Mouse (Mus musculus) heart, embryonic 13.5 days (tissue): ENCODE results near the gene Btg1. TPM values are rescaled to one million over a fixed set of nuclear protein-coding genes. Genes with fewer than 3 reads are reported as not detected.

Experiments used
- ATAC-seq: fragments of 200-750 bp; cut with Nextera tagmentation; 2 replicates; pipeline ENCODE4 v1.8.0; 2017; ENCODE audit warnings: moderate TSS enrichment; ENCODE audit not compliant: insufficient number of reproducible peaks, low FRiP score, low TSS enrichment; ENCODE audit errors: extremely low read depth
- H3K27ac ChIP-seq: fragments of 300-500 bp; sonication (generic); replicated peaks from 2 replicates; pipeline ENCODE4 v1.5.1; 2015; ENCODE audit warnings: moderate library complexity, mild to moderate bottlenecking, inconsistent platforms
- H3K27me3 ChIP-seq: fragments of 300-500 bp; sonication (generic); replicated peaks from 2 replicates; pipeline ENCODE4 v1.6.1; 2015; ENCODE audit warnings: mild to moderate bottlenecking, inconsistent platforms
- H3K36me3 ChIP-seq: fragments of 300-500 bp; sonication (generic); 2 replicates; pipeline ENCODE4 v1.6.1; 2015; ENCODE audit warnings: mild to moderate bottlenecking, inconsistent platforms
- H3K4me1 ChIP-seq: fragments of 300-500 bp; sonication (generic); 2 replicates; pipeline ENCODE4 v1.6.1; 2015; ENCODE audit warnings: inconsistent platforms
- H3K4me2 ChIP-seq: fragments of 300-500 bp; sonication (generic); 2 replicates; pipeline ENCODE4 v1.6.1; 2015; ENCODE audit warnings: inconsistent platforms, mild to moderate bottlenecking, moderate library complexity
- H3K4me3 ChIP-seq: fragments of 300-500 bp; sonication (generic); 2 replicates; pipeline ENCODE4 v1.5.1; 2015; ENCODE audit warnings: moderate library complexity, mild to moderate bottlenecking, inconsistent platforms
- H3K9ac ChIP-seq: fragments of 300-500 bp; sonication (generic); 2 replicates; pipeline ENCODE4 v1.6.1; 2015; ENCODE audit warnings: inconsistent platforms, mild to moderate bottlenecking, moderate library complexity
- H3K9me3 ChIP-seq: fragments of 300-500 bp; sonication (generic); 2 replicates; pipeline ENCODE4 v1.6.1; 2016; ENCODE audit warnings: inconsistent platforms
- WGBS: fragments of 180-500 bp; shearing (Covaris S2); methylation state at CpG from one replicate; pipeline ENCODE4 v1.1.7; 2015; ENCODE audit warnings: mixed read lengths; 5-methylcytosine and 5-hydroxymethylcytosine counted together
- polyA plus RNA-seq: library from polyadenylated mRNA; unstranded; fragments of >200 nt; fragmentation: Nextera tagmentation; extraction: Ambion mirVana; gene quantifications from 2 replicates; pipeline ENCODE4 v1.2.1, GENCODE M21; 2015

The Btg1 gene
- polyA plus RNA-seq, 1 experiment from 2014 or later: 46.0 TPM

DNA sequence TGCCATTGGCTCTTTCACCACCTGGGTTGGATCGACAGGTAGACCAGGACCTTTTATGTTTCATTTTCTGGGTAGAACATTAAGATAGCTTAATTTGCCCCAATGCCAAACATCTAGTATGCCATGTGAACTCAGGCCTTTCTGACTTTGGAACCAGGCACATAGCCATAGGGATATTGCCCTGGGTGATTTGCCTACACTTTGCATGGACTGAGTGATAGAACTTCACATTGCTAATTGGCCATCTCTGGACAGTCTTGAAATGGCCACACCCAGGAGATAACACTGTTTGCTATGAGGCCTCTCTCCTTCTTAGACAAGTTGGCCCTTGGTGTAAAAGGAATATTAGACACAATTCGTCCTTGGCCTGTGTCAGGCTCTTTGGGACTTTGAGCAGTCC, 7.6 kb downstream of the Btg1 start:
- Histone ChIP-seq H3K9me3 (no peaks in the 10 kb centered on the region), H3K4me3 (no peak overlapping the region), H3K36me3 (peaks cover 69% of the 10 kb centered on the region), H3K27ac (no peak overlapping the region), H3K9ac (no peak overlapping the region), H3K27me3 (no peaks in the 10 kb centered on the region), H3K4me2 (peak overlapping the region; percentile 2; the same call in 1 of the 2 replicates), H3K4me1 (peaks cover 66% of the 10 kb centered on the region)
- WGBS: 79% methylated on average over 2 of the region's 2 CpGs
- ATAC-seq: no peak

DNA sequence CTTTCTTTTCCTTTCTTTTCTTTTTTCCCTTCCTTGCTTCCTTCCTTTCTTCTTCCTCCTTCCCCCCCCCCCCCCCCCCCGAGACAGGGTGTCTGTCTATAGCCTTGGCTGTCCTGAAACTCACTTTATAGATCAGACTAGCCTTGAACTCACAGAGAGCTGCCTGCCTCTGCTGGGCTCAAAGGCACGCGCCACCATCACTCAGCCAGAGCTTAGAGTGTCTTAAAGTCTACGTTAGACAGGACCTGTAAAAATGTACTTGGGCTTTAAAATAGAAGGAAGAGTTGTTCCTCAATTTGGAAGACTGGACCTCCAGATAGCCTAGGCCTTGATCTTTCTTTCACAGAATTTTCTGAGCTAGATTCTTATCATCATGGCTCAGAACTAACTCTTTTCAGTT, 8.3 kb downstream of the Btg1 start:
- H3K27me3 ChIP-seq: no peaks in the 10 kb centered on the region
- no peaks in the 10 kb centered on the region for H3K9me3 ChIP-seq
- peak overlapping the region; percentile 36 for H3K4me2 ChIP-seq
- H3K36me3 ChIP-seq: peaks cover 65% of the 10 kb centered on the region
- no peak overlapping the region for H3K9ac ChIP-seq
- no peak for ATAC-seq
- peak overlapping the region; percentile 63 for H3K27ac ChIP-seq
- peaks cover 60% of the 10 kb centered on the region for H3K4me1 ChIP-seq
- no peak overlapping the region for H3K4me3 ChIP-seq
- 85% methylated on average over 4 of the region's 4 CpGs for WGBS

DNA sequence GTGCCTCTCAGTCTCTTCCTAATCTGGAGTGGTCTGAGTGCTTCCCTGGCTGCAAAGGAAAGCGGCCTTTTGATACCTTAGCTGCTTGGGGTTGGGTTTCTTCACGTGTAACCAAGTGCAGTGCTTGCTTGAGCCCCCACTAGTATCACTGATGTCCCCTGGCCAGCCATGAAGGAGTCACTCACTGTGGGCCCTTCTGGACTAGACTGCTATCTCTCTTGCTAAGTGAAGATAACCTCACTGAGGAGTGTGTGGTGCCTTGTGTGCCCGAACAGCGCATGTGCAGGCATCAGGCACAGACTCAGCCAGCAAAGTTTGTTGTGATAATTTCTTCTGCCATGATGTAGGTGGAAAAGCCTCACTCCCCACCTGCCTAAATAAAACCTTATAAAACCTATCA, 8.9 kb downstream of the Btg1 start:
- Histone ChIP-seq H3K27ac (peak overlapping the region; percentile 63), H3K4me1 (peaks cover 62% of the 10 kb centered on the region), H3K27me3 (no peaks in the 10 kb centered on the region), H3K36me3 (peaks cover 60% of the 10 kb centered on the region), H3K4me2 (peak overlapping the region; percentile 36), H3K4me3 (no peak overlapping the region), H3K9ac (no peak overlapping the region), H3K9me3 (no peaks in the 10 kb centered on the region)
- WGBS: 24% methylated on average over 4 of the region's 4 CpGs
- ATAC-seq: no peak; the same call in 1 of the 2 replicates

DNA sequence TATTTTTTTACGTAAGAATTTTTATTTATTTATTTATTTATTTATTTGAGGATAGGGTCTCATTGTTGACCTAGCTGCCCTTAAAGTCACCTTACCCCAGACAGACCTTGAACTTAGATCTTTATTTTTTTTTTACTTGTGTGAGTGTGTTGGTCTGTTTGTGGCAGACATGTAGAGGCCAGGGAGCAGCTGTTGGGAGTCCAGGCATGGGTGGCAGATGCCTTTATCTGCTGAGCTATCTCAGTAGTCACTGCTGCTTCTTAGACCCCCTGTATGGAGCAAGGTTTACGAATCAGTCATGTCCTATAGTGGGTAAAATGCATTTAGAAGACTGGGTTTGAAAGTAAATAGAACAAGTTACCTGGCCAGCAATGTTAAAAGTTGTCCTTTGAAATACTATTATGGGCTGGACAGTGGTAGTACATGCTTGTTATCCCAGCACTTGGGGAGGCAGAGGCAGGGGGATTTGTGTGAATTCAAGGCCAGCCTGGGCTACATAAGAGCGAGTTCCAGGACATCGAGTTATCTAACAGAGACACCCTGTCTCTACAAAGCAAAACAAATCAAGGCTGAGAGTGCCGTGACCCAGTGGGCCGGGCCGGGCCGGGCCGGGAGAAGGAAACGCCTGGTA, 9.4 kb downstream of the Btg1 start:
- no peaks in the 10 kb centered on the region for H3K27me3 ChIP-seq
- peaks cover 62% of the 10 kb centered on the region for H3K4me1 ChIP-seq
- no peaks in the 10 kb centered on the region for H3K9me3 ChIP-seq
- no peak overlapping the region for H3K4me3 ChIP-seq
- peaks cover 56% of the 10 kb centered on the region for H3K36me3 ChIP-seq
- H3K9ac ChIP-seq: no peak overlapping the region
- H3K4me2 ChIP-seq: no peak overlapping the region; the same call in 1 of the 2 replicates
- no peak for ATAC-seq
- no peak overlapping the region for H3K27ac ChIP-seq
- 71% methylated on average over 10 of the region's 10 CpGs for WGBS

DNA sequence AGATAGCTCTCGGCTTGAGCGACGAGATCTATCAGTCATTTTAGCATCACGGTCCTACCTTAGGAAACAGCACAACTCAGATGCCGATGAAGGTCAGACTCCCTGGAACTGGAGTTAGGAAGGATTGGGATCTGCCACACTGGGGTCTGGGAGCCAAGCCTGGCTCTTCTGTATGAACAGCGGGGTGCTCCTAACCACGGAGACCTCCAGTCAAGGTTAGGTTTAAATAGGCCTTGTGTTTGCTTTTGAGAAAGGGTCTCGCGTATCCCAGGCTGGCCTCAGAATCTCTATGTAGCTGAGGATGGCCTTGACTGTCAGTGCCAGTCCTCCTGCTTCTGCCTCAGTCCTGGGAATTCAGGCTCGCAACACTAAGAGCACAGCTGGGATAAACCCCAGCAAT, 10.5 kb downstream of the Btg1 start:
- Histone ChIP-seq H3K27ac (no peak overlapping the region), H3K9me3 (no peaks in the 10 kb centered on the region), H3K9ac (no peak overlapping the region), H3K36me3 (peaks cover 46% of the 10 kb centered on the region), H3K4me2 (no peak overlapping the region), H3K4me3 (no peak overlapping the region), H3K27me3 (no peaks in the 10 kb centered on the region), H3K4me1 (peaks cover 56% of the 10 kb centered on the region)
- no peak for ATAC-seq
- 94% methylated on average over 10 of the region's 10 CpGs for WGBS

DNA sequence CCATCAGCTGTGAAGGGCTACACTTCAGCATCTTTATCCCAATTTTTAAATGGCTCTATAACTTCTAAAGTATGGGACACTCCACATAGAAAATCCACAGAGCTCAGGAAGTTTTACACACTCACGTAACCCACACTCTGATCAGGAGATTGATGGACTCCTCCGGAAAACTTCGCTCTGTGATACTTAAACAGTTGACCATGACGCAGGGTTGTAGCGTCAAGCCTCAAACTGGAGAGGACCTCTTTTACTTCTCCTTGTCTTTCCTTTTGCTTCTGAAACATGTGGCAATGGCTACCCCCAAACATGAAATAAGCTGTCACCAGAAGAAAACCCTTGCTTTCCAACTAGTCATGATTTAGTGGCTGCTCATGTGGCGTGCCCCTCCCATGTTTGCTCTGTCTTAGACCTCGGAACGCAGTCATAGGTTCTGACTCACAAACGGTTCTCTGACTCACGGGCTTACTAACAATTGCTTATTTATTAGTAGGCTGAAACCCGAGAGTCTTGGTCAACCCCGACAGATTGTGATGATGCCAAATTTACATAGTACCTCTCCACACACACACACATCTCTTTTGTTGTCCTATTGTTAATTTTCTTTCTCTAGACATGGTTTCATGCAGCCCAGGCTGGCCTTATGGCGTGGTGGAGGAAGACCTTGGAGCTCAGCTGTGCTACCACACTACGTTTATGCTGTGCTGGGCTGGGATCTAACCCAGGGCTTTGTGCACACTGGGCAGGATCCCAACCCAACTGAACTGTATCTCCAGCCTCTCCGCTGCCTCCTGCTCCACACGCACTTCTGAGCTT, 11.5 kb downstream of the Btg1 start:
- Histone ChIP-seq H3K4me3 (no peak overlapping the region), H3K4me1 (peaks cover 57% of the 10 kb centered on the region), H3K4me2 (no peak overlapping the region), H3K9ac (no peak overlapping the region), H3K27ac (no peak overlapping the region), H3K36me3 (peaks cover 38% of the 10 kb centered on the region), H3K27me3 (no peaks in the 10 kb centered on the region), H3K9me3 (no peaks in the 10 kb centered on the region)
- 89% methylated on average over 16 of the region's 16 CpGs for WGBS
- ATAC-seq: no peak

DNA sequence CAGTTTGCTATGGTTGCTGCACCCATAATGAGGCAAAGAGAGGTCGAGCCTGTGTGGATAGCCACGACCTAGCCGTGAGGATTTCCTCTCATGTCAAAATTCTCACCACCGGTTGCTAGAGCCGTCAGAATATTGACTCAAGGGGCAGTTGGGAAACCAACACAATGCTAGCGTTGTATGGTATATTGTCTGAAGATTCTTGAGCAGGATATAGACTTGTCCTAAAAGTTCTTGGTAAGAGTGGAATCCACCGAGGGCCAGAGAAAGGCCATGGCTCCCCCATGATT, 12.1 kb downstream of the Btg1 start:
- Histone ChIP-seq H3K4me2 (no peak overlapping the region), H3K36me3 (peaks cover 32% of the 10 kb centered on the region), H3K27ac (no peak overlapping the region), H3K9me3 (no peaks in the 10 kb centered on the region), H3K27me3 (no peaks in the 10 kb centered on the region), H3K9ac (no peak overlapping the region), H3K4me1 (peaks cover 56% of the 10 kb centered on the region), H3K4me3 (no peak overlapping the region)
- 86% methylated on average over 7 of the region's 7 CpGs for WGBS
- ATAC-seq: no peak

DNA sequence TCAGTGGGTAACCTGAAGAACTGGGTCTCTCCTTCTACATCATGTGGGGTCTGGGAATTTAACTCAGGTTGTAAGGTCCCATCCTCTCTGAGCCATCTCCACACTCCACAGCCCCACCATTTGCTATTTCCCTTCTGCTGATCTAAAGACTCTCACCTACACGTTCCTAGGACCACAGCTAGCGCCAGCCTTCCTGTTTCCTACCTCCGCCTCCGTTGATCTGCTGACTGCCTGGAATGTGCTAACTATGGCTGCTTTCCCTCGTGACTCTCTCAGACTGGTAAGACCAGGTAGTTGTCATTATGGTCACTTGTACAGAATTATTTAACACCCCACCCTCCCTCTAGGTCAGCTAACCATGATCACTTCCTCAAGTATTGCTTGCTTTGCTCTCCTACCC, 13.3 kb downstream of the Btg1 start:
- H3K27ac ChIP-seq: no peak overlapping the region
- no peak for ATAC-seq
- no peak overlapping the region for H3K9ac ChIP-seq
- peaks cover 23% of the 10 kb centered on the region for H3K36me3 ChIP-seq
- H3K27me3 ChIP-seq: no peaks in the 10 kb centered on the region
- no peak overlapping the region for H3K4me3 ChIP-seq
- no peak overlapping the region for H3K4me2 ChIP-seq
- no peaks in the 10 kb centered on the region for H3K9me3 ChIP-seq
- WGBS: 39% methylated on average over 5 of the region's 5 CpGs
- peaks cover 45% of the 10 kb centered on the region for H3K4me1 ChIP-seq

DNA sequence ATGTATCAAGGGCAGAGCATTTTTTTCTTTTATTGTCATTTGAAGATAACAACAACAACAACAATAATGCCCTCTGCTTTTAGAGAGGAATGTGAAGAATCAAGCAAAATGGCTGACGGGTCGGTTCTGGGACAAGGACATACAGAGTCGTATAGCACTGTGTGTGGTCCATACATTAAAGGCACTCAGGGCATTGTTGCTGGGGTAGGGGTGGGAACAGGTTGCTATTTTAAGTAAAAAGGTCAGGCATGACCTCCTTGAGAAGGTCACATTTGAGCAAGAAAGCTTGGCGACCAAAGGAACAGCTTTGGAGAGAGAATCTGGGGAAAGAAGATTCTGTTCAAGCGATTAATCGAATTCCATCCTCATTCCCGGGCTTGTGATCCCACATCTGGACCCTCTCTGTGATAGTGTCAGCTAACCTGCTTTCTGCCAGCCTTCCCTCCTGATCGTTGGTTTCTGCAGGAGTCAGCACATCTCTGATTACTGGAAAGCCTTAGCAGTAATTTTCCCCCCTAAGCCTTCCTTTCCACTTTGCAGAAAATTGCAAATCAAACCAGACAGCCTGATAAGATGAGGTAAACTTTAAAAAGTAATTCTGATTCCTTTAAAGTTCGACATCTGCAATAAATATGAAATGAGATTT, 14.4 kb downstream of the Btg1 start:
- no peak for ATAC-seq
- H3K4me3 ChIP-seq: no peak overlapping the region
- whole genome bisulfite sequencing: 51% methylated on average over 9 of the region's 9 CpGs
- H3K27me3 ChIP-seq: no peaks in the 10 kb centered on the region
- no peak overlapping the region for H3K9ac ChIP-seq
- H3K27ac ChIP-seq: no peak overlapping the region
- H3K9me3 ChIP-seq: no peaks in the 10 kb centered on the region
- no peak overlapping the region for H3K4me2 ChIP-seq
- peaks cover 41% of the 10 kb centered on the region for H3K4me1 ChIP-seq
- peaks cover 23% of the 10 kb centered on the region for H3K36me3 ChIP-seq

DNA sequence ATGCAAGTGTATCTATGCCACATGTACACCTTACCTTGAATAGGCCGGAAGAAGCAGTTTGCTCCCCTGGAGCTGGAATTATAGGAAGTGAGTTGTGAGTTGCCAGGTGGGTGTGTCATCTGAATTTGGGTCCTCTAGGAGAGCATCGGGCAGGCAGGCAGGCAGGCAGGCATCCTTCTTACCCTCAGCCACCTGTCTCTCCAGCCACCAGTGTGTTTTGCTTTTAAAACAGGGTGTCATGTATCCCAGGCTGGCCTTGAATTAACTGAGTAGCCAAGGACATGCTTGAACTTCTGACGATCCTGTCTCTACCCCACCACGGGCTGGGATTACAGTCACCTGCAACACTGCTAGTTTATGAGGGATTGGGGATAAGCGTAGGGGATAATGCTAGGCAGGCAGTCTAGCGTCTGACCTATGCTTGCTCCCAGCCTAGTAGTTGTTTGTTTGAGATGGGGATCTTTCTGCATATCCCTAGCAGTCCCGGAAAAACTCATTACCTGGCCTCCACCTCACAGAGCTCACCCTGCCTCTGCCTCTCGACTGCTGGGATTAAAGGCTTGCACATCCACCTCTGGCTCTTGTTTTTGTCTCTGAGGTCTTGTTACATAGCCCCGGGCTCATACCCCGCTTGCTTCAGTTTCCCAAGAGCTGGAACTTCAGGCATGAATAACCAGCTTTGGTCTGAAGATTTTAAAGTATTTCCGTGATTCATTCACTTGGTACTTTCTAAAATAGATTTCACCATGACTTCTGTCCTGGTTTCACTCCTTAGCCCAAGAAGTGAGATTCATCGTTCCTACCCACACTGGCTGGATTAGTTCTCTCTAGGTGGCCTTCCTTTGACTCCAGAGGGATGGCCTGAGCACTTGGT, 15.7 kb downstream of the Btg1 start:
- peaks cover 36% of the 10 kb centered on the region for H3K4me1 ChIP-seq
- no peak overlapping the region for H3K4me2 ChIP-seq
- H3K9me3 ChIP-seq: no peaks in the 10 kb centered on the region
- no peak overlapping the region for H3K27ac ChIP-seq
- H3K9ac ChIP-seq: no peak overlapping the region
- H3K4me3 ChIP-seq: no peak overlapping the region
- ATAC-seq: no peak
- peaks cover 18% of the 10 kb centered on the region for H3K36me3 ChIP-seq
- WGBS: 69% methylated on average over 12 of the region's 12 CpGs
- H3K27me3 ChIP-seq: no peaks in the 10 kb centered on the region

DNA sequence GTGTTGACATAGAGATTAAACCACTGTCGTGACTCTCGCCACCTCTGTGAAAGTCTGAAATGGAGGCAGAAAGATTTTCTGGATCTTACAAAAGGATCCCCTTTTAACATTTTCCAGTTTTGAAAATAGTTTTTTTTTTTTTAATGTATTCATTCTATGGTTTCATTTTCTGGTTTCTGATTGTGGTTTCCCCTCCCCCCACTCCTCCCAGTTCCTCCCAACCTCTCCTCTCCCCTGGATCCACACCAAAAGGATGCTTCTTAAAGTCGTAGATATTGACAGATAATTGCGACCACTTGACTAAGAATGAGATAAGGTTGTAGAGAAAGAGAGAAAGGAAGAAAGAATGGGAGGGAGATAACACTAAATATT, 16.3 kb downstream of the Btg1 start:
- Histone ChIP-seq H3K27me3 (no peaks in the 10 kb centered on the region), H3K4me2 (no peak overlapping the region), H3K9me3 (no peaks in the 10 kb centered on the region), H3K27ac (no peak overlapping the region), H3K9ac (no peak overlapping the region), H3K36me3 (peaks cover 15% of the 10 kb centered on the region), H3K4me3 (no peak overlapping the region), H3K4me1 (peaks cover 36% of the 10 kb centered on the region)
- WGBS: 46% methylated on average over 4 of the region's 4 CpGs
- no peak for ATAC-seq
